Mouse (Mus musculus) liver, embryonic 14.5 days (tissue): ENCODE measurements around the gene Ccnf. TPM values are rescaled to one million over a fixed set of nuclear protein-coding genes. Genes with fewer than 3 reads are reported as not detected.

Source experiments
- ATAC-seq: fragments of 200-750 bp; cut with Nextera tagmentation; 2 replicates; pipeline ENCODE4 v1.8.0; 2017; ENCODE audit warnings: moderate number of reproducible peaks, mild to moderate bottlenecking, moderate library complexity; ENCODE audit not compliant: insufficient read depth
- DNase-seq, 3 experiments: peaks; one replicate each; pipeline ENCODE4 v3.0.0-alpha.2; 2012 to 2013; ENCODE audit warnings: low read depth in 3 of 3, low spot score in 3 of 3
- H3K27ac ChIP-seq: fragments of 300-500 bp; sonication (generic); 2 replicates; pipeline ENCODE4 v1.5.1; 2014; ENCODE audit warnings: moderate library complexity, mild to moderate bottlenecking, control low read depth, inconsistent platforms
- H3K27me3 ChIP-seq: fragments of 300-500 bp; sonication (generic); 2 replicates; pipeline ENCODE4 v1.6.1; 2014; ENCODE audit warnings: mild to moderate bottlenecking, low read length, moderate library complexity; ENCODE audit not compliant: control insufficient read depth, insufficient read depth
- H3K36me3 ChIP-seq: fragments of 300-500 bp; sonication (generic); replicated peaks from 2 replicates; pipeline ENCODE4 v1.6.1; 2014; ENCODE audit warnings: low read depth; ENCODE audit not compliant: control insufficient read depth, insufficient read depth
- H3K4me1 ChIP-seq, 2 experiments: fragments of 200-500 bp in 1 of 2; fragments of 300-500 bp in 1 of 2; sonication (generic) in 1 of 2; replicated peaks; 2 replicates each; pipeline ENCODE4 v1.6.1; 2012 to 2014; ENCODE audit warnings: antibody characterized with exemption in 1 of 2, inconsistent platforms in 1 of 2, low read length in 1 of 2; ENCODE audit not compliant: control insufficient read depth in 2 of 2, insufficient read depth in 2 of 2
- H3K4me2 ChIP-seq: fragments of 300-500 bp; sonication (generic); 2 replicates; pipeline ENCODE4 v1.6.1; 2014; ENCODE audit warnings: low read depth, mild to moderate bottlenecking, control low read depth, moderate library complexity
- H3K4me3 ChIP-seq, 2 experiments: fragments of 200-500 bp in 1 of 2; fragments of 300-500 bp in 1 of 2; sonication (generic) in 1 of 2; 2 replicates each; pipeline ENCODE4 v1.5.1; 2012 to 2014; ENCODE audit warnings: low read depth in 2 of 2, low read length in 2 of 2, mild to moderate bottlenecking in 2 of 2, control low read depth in 1 of 2, inconsistent platforms in 1 of 2, moderate library complexity in 1 of 2; ENCODE audit not compliant: insufficient read depth in 1 of 2
- H3K9ac ChIP-seq: fragments of 300-500 bp; sonication (generic); replicated peaks from 2 replicates; pipeline ENCODE4 v1.6.1; 2014; ENCODE audit warnings: mild to moderate bottlenecking, control low read depth, moderate library complexity
- H3K9me3 ChIP-seq: fragments of 300-500 bp; sonication (generic); 2 replicates; pipeline ENCODE4 v1.6.1; 2016; ENCODE audit warnings: low read length, mixed read lengths; ENCODE audit not compliant: control insufficient read depth
- CTCF ChIP-seq: IDR thresholded peaks from 2 replicates; pipeline ENCODE4 v1.5.1; 2016; ENCODE audit warnings: antibody characterized with exemption, low read depth, control low read depth
- EP300 ChIP-seq: IDR thresholded peaks from 2 replicates; pipeline ENCODE4 v1.6.1; 2016; ENCODE audit warnings: antibody characterized with exemption, low read depth
- WGBS: fragments of 180-500 bp; shearing (Covaris S2); extraction: QIAGEN DNeasy Blood & Tissue Kit; methylation state at CpG from one replicate; pipeline ENCODE4 v1.1.7; 2014; ENCODE audit not compliant: insufficient replicate concordance; 5-methylcytosine and 5-hydroxymethylcytosine counted together
- polyA plus RNA-seq, 2 experiments: library from polyadenylated mRNA; depleted of rRNA in 1 of 2; stranded (reverse) in 1 of 2; unstranded in 1 of 2; fragments of >200 nt; fragmentation: Nextera tagmentation in 1 of 2; extraction: Ambion mirVana in 1 of 2; gene quantifications; 2 replicates each; pipeline versions ENCODE4 v1.2.1 to v1.2.3; 2012 to 2014

Ccnf gene
- polyA plus RNA-seq, 2 experiments, result 36.9 to 69.5 TPM

GRCm38 (mm10) chr17:24205908-24206361, 45.3 kb downstream of the Ccnf start:
- 6% methylated on average over 15 of the region's 15 CpGs for whole genome bisulfite sequencing
- peak overlapping the region; percentile 97 for H3K4me2 ChIP-seq
- H3K27ac ChIP-seq, result peak overlapping the region; percentile 88
- H3K36me3 ChIP-seq, result no peaks in the 10 kb centered on the region; the same call in 1 of the 2 replicates
- peak in 1 of 3 experiments; percentile 59 for DNase-seq
- TF ChIP-seq CTCF (no peak), EP300 (no peak)
- peak overlapping the region; percentile 67 to 70 for H3K4me3 ChIP-seq
- peak; percentile 20 for ATAC-seq
- peaks cover 80 to 82% of the 10 kb centered on the region in 2 experiments for H3K4me1 ChIP-seq
- H3K9me3 ChIP-seq, result no peaks in the 10 kb centered on the region
- H3K9ac ChIP-seq, result peak overlapping the region; percentile 81
- H3K27me3 ChIP-seq, result no peaks in the 10 kb centered on the region

DNA sequence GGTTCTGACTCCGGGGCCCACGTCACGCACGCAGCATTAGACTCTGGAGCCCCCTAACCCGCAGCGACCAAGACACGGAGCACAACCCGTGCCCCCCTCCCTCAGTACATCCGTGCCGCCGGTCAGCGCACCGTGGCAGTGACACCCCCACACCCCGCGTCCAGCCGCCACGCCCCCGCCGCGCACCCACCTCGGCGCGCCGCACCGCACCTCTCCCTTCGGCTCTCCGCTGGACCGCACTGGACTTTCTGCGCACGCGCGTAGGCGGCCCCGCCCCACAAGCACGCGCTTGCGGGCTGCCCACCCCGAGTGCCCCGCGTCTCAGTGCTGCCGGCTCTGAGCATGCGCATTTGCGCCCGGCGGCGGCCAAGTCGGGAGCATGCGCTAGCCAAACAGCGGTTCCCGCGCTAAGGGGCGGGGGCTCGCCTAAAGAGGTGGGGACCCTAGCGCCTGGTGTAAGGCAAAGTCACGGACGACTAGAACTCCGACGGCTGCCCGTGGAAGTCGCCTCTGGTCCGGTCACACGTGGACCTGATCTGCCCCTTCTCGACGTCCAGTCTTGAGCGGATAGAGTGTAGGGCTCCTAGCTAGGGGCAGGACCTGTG, 45.9 kb downstream of the Ccnf start, which contains the start of gene Tbc1d24:
Gene Tbc1d24, minus strand, starts transcription at position 279 of the 605 bp plus-strand sequence.
- peak within 1 kb of the TSS; percentile 67 to 70 for H3K4me3 ChIP-seq
- TF ChIP-seq CTCF, result no peak
- TF ChIP-seq EP300, result no peak
- peak; percentile 53 for ATAC-seq
- no peaks in the 10 kb centered on the region for H3K9me3 ChIP-seq
- H3K27me3 ChIP-seq, result no peaks in the 10 kb centered on the region
- H3K9ac ChIP-seq, result peak within 1 kb of the TSS; percentile 83
- under 1% methylated on average over 64 of the region's 65 CpGs for WGBS
- no peaks in the 10 kb centered on the region; the same call in 1 of the 2 replicates for H3K36me3 ChIP-seq
- peaks cover 81 to 82% of the 10 kb centered on the region in 2 experiments for H3K4me1 ChIP-seq
- peak within 1 kb of the TSS; percentile 92 for H3K27ac ChIP-seq
- H3K4me2 ChIP-seq, result peak within 1 kb of the TSS; percentile 97
- peak; percentile 81 to 89 (median 86) for DNase-seq

- Histone ChIP-seq H3K9me3 (no peaks in the 10 kb centered on the region), H3K4me1 (peaks cover 81 to 82% of the 10 kb centered on the region in 2 experiments), H3K4me3 (peak overlapping the region; percentile 67 to 70), H3K36me3 (no peaks in the 10 kb centered on the region; the same call in 1 of the 2 replicates), H3K4me2 (peak overlapping the region; percentile 97), H3K27ac (peak overlapping the region; percentile 92), H3K27me3 (no peaks in the 10 kb centered on the region), H3K9ac (peak overlapping the region; percentile 83)
- no peak for DNase-seq
- no peak for ATAC-seq
- no peak for TF ChIP-seq EP300
- no peak for TF ChIP-seq CTCF
- WGBS, result 4% methylated on average over 7 of the region's 7 CpGs
Observed at GRCm38 (mm10) chr17:24204846-24205245, 46.4 kb downstream of the Ccnf start.

DNA sequence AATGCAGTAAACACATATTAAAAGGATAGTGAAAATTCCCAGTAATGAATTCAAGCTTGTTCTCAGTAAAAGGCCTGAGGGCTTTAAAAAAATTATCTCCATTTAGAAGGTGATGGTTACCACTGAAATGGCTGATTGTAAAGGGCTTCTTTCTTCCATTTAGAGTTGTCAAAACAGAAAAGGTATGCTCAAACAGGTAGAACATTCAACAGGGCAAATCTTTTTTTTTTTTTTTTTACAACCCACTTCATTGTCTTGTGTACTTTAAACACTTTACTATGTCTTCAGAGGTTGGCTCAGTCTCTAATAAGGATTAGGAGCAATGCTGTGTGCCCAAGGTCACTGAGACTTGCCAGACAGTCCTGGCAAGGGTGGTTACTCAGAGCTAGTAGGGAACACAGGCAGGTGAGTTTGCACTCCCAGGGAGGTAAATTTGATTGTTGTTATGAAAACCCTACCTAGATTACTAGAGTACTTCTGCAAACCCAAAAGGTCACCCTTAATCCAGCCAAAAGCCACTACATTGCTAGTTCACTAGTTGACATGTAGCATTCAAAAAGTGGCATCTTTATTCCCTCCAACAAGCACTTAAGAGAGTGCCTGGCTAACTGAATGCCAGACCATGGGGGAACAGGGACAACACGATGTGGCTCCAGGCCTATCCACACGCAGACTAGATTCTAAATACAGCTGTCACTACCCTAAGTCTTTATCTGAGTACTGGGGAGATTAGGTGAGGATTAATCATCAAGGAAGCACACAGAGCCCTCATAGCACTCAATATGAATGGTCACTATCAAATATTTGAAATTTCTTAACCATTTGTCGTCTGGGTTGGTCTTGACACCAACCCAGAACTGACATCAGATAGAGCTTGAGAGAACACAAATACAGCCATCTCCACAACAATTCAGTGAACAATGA, 47.4 kb downstream of the Ccnf start:
- H3K4me1 ChIP-seq, result peaks cover 85 to 86% of the 10 kb centered on the region in 2 experiments
- H3K9ac ChIP-seq, result peak overlapping the region; percentile 83
- H3K36me3 ChIP-seq, result no peaks in the 10 kb centered on the region; the same call in 1 of the 2 replicates

More for the DNA sequence above, 47.4 kb downstream of the Ccnf start:
- Histone ChIP-seq H3K27ac (peak overlapping the region; percentile 92), H3K9me3 (no peaks in the 10 kb centered on the region), H3K4me3 (peak overlapping the region; percentile 67 to 70), H3K27me3 (no peaks in the 10 kb centered on the region), H3K4me2 (peak overlapping the region; percentile 97)
- DNase-seq (no peak), ATAC-seq (no peak)
- whole genome bisulfite sequencing, result 32% methylated on average over 3 of the region's 3 CpGs
- TF ChIP-seq CTCF, result no peak
- TF ChIP-seq EP300, result no peak
